Mouse (Mus musculus) lung, postnatal 0 days (tissue): ENCODE data around the gene Mrvi1.

Experiments used
- CTCF ChIP-seq: IDR thresholded peaks from 2 replicates; pipeline ENCODE4 v1.5.1; 2016; ENCODE audit warnings: antibody characterized with exemption, mild to moderate bottlenecking
- EP300 ChIP-seq: IDR thresholded peaks from 2 replicates; pipeline ENCODE4 v1.6.1; 2016; ENCODE audit warnings: antibody characterized with exemption, mild to moderate bottlenecking, control low read depth

DNA sequence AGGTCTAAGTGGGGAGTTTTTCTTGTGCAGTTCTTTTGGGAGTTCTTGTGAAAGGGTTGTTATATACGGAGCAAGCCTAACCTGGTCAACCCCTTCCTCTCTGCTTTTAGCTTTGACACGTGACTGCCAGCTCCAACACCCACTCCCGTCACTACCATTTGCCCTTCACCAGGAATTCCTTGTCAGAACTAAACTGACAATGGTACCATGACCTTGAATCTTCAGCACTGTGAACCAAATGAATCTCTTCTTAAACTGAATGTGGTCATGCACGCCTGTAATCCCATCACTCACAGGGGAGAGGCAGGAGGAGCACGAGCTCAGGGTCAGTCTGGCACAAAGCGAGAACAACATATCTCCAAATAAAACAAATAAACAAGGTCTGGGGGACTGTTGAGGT, 115.1 kb downstream of the Mrvi1 start:
- no peak for TF ChIP-seq CTCF
- no peak for TF ChIP-seq EP300
